Mouse (Mus musculus) spleen, postnatal 14 days (tissue): ENCODE measurements at regions not wholly inside any gene's neighbourhood (a gene's known extent, or its start where the extent isn't known, plus 50 kb on each side); places are given as distances from the start of the nearest gene placed in this dataset.

Experiments used
- DNase-seq, 2 experiments: peaks; one replicate each; pipeline ENCODE4 v3.0.0; 2021 to 2022; ENCODE audit warnings: low spot score in 2 of 2

- DNase-seq, result no peak
These were observed 299.6 kb upstream of the Jmjd1c start for GRCm38 (mm10) chr10:66796296-66796695.

- DNase-seq, result no peak
These were observed 293.2 kb upstream of the Jmjd1c start for GRCm38 (mm10) chr10:66802691-66803090.

- DNase-seq, result peak in 1 of 2 experiments; percentile 19
These were observed 288.5 kb upstream of the Jmjd1c start for GRCm38 (mm10) chr10:66807261-66807968.

- DNase-seq, result no peak
These were observed 283.2 kb upstream of the Jmjd1c start for GRCm38 (mm10) chr10:66812515-66813260.

- no peak for DNase-seq
These were observed 281.9 kb upstream of the Jmjd1c start for GRCm38 (mm10) chr10:66813850-66814564.

GRCm38 (mm10) chr10:66814565-66815201, 281.2 kb upstream of the Jmjd1c start:
- peak in 1 of 2 experiments; percentile 36 for DNase-seq

- no peak for DNase-seq
These were observed 280.0 kb upstream of the Jmjd1c start for GRCm38 (mm10) chr10:66815951-66816350.

GRCm38 (mm10) chr10:66816776-66817175, 279.1 kb upstream of the Jmjd1c start:
- no peak for DNase-seq

- DNase-seq, result no peak
These were observed 278.0 kb upstream of the Jmjd1c start for GRCm38 (mm10) chr10:66817876-66818275.

GRCm38 (mm10) chr10:66819517-66819916, 276.4 kb upstream of the Jmjd1c start:
- DNase-seq, result no peak

GRCm38 (mm10) chr10:66825737-66826136, 270.2 kb upstream of the Jmjd1c start:
- DNase-seq, result no peak

GRCm38 (mm10) chr10:66826327-66826726, 269.6 kb upstream of the Jmjd1c start:
- DNase-seq, result no peak

- DNase-seq, result no peak
These were observed 261.0 kb upstream of the Jmjd1c start for GRCm38 (mm10) chr10:66834974-66835373.

- DNase-seq, result no peak
These were observed 256.9 kb upstream of the Jmjd1c start for GRCm38 (mm10) chr10:66839058-66839457.

GRCm38 (mm10) chr10:66843258-66843657, 252.7 kb upstream of the Jmjd1c start:
- no peak for DNase-seq

GRCm38 (mm10) chr10:66848778-66849177, 247.1 kb upstream of the Jmjd1c start:
- no peak for DNase-seq

- no peak for DNase-seq
These were observed 246.2 kb upstream of the Jmjd1c start for GRCm38 (mm10) chr10:66849681-66850080.

- DNase-seq, result no peak
These were observed 244.9 kb upstream of the Jmjd1c start for GRCm38 (mm10) chr10:66850972-66851478.

GRCm38 (mm10) chr10:66851841-66852240, 244.1 kb upstream of the Jmjd1c start:
- no peak for DNase-seq

- DNase-seq, result no peak
These were observed 243.2 kb upstream of the Jmjd1c start for GRCm38 (mm10) chr10:66852708-66853107.

GRCm38 (mm10) chr10:66853258-66853657, 242.7 kb upstream of the Jmjd1c start:
- peak; percentile 66 to 77 for DNase-seq

GRCm38 (mm10) chr10:66854895-66855294, 241.0 kb upstream of the Jmjd1c start:
- DNase-seq, result no peak
